Mouse (Mus musculus): ENCODE results near the gene Foxf1. TPM values are rescaled to one million over a fixed set of nuclear protein-coding genes. Genes with fewer than 3 reads are reported as not detected.

Gene Foxf1
- polyA plus RNA-seq, 1 experiment from 2014 or later: 1.8 TPM

DNA sequence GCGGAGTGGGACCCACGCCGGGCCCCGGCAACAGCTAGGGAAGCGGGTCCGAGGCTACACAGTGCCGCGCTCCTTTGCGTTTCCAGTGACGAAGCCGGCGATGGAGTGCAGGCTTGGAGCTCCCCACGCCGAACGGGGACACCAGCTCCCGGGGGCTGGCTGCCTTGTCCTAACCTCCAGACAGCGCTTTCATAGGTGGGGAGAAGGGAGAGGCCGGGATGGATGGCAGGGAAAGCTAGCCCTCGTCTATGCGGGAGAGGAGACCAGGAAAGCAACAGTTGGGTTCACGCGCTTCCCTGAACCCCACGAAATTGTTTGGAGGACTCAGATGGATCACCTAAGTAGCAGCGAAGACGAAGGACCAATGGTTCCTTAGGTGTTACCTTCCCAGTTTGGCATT, 30.9 kb downstream of the Foxf1 start:
- ATAC-seq: no peak

DNA sequence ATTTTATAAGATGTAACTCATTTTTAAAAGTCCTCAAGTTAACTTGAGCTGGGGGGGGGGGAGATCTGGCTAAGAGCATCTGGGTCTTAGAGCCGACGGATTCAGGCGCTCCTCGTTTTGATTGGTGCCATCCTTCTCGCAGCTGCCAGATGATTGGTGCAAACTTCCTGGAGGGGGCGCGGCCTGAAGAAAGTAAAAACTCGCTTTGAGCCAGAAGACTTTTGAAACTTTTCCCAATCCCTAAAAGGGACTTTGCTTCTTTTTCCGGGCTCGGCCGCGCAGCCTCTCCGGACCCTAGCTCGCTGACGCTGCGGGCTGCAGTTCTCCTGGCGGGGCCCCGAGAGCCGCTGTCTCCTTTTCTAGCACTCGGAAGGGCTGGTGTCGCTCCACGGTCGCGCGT, 31.8 kb downstream of the Foxf1 start, which contains the start of gene Foxc2:
Foxc2 (plus strand) TSS at position 224 of the 400 bp plus-strand sequence.
- TF ChIP-seq CTCF (IDR thresholded peaks at IDR 0.05): no peak
- ChIA-PET POLR2A (interaction anchor here (0.6 kb wide), 1 partner anchor 398 kb away, joined by 4 read pairs; no protein-coding TSS in a partner anchor), CTCF (interaction anchor here (1.0 to 1.7 kb wide), 4 partner anchors 10 to 115 kb away, joined by 3 to 4 read pairs (median 3); no protein-coding TSS in a partner anchor)
- DNase-seq (ENCODE audit: low read depth, low spot score) (no peak), ATAC-seq (peak; percentile 61)
- in situ Hi-C loops (cut with MboI; ENCODE audit: low pct_unique_long_range_greater_than_20kb): loop anchor here (5.0 kb wide), 1 partner anchor 96 kb away; no protein-coding TSS in a partner anchor
- H3K27me3 ChIP-seq: no peaks in the 10 kb centered on the region

More for the DNA sequence above, 30.9 kb downstream of the Foxf1 start:
- no peaks in the 10 kb centered on the region for H3K27me3 ChIP-seq
- DNase-seq (ENCODE audit: low read depth, low spot score): no peak
- no peak for TF ChIP-seq CTCF (IDR thresholded peaks at IDR 0.05)
- ChIA-PET POLR2A (interaction anchor here (0.6 kb wide), 1 partner anchor 399 kb away, joined by 4 read pairs; no protein-coding TSS in a partner anchor), CTCF (interaction anchor here (1.1 to 1.7 kb wide), 3 partner anchors 11 to 399 kb away, joined by 3 read pairs; no protein-coding TSS in a partner anchor)
- in situ Hi-C loops (cut with MboI; ENCODE audit: low pct_unique_long_range_greater_than_20kb): loop anchor here (5.0 kb wide), 1 partner anchor 97 kb away; no protein-coding TSS in a partner anchor

DNA sequence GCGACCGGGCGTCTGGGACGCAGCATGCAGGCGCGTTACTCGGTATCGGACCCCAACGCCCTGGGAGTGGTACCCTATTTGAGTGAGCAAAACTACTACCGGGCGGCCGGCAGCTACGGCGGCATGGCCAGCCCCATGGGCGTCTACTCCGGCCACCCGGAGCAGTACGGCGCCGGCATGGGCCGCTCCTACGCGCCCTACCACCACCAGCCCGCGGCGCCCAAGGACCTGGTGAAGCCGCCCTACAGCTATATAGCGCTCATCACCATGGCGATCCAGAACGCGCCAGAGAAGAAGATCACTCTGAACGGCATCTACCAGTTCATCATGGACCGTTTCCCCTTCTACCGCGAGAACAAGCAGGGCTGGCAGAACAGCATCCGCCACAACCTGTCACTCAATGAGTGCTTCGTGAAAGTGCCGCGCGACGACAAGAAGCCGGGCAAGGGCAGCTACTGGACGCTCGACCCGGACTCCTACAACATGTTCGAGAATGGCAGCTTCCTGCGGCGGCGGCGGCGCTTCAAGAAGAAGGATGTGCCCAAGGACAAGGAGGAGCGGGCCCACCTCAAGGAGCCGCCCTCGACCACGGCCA, 32.5 kb downstream of the Foxf1 start:
- ChIA-PET POLR2A (no interaction called here), CTCF (interaction anchor here (1.0 to 1.7 kb wide), 3 partner anchors 9 to 115 kb away, joined by 3 to 4 read pairs (median 3); no protein-coding TSS in a partner anchor)
- H3K27me3 ChIP-seq: no peaks in the 10 kb centered on the region
- peak; percentile 20 for ATAC-seq
- in situ Hi-C loops (cut with MboI; ENCODE audit: low pct_unique_long_range_greater_than_20kb): loop anchor here (5.0 kb wide), 1 partner anchor 96 kb away; no protein-coding TSS in a partner anchor
- no peak for DNase-seq (ENCODE audit: low read depth, low spot score)
- TF ChIP-seq CTCF (IDR thresholded peaks at IDR 0.05): no peak

DNA sequence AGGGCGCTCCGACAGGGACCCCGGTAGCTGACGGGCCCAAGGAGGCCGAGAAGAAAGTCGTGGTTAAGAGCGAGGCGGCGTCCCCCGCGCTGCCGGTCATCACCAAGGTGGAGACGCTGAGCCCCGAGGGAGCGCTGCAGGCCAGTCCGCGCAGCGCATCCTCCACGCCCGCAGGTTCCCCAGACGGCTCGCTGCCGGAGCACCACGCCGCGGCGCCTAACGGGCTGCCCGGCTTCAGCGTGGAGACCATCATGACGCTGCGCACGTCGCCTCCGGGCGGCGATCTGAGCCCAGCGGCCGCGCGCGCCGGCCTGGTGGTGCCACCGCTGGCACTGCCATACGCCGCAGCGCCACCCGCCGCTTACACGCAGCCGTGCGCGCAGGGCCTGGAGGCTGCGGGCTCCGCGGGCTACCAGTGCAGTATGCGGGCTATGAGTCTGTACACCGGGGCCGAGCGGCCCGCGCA, 33.0 kb downstream of the Foxf1 start:
- ATAC-seq: no peak
- in situ Hi-C loops (cut with MboI; ENCODE audit: low pct_unique_long_range_greater_than_20kb): loop anchor here (5.0 kb wide), 1 partner anchor 95 kb away; no protein-coding TSS in a partner anchor
- no peak for TF ChIP-seq CTCF (IDR thresholded peaks at IDR 0.05)
- POLR2A ChIA-PET: no interaction called here
- CTCF ChIA-PET: interaction anchor here (1.7 kb wide), 1 partner anchor 8 kb away, joined by 4 read pairs; no protein-coding TSS in a partner anchor
- H3K27me3 ChIP-seq: no peaks in the 10 kb centered on the region
- no peak for DNase-seq (ENCODE audit: low read depth, low spot score)

DNA sequence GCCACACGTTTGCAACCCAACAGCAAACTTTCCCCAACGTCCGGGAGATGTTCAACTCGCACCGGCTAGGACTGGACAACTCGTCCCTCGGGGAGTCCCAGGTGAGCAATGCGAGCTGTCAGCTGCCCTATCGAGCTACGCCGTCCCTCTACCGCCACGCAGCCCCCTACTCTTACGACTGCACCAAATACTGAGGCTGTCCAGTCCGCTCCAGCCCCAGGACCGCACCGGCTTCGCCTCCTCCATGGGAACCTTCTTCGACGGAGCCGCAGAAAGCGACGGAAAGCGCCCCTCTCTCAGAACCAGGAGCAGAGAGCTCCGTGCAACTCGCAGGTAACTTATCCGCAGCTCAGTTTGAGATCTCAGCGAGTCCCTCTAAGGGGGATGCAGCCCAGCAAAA, 33.7 kb downstream of the Foxf1 start:
- ChIA-PET POLR2A (no interaction called here), CTCF (no interaction called here)
- ATAC-seq (no peak), DNase-seq (ENCODE audit: low read depth, low spot score) (no peak)
- no peaks in the 10 kb centered on the region for H3K27me3 ChIP-seq
- no peak for TF ChIP-seq CTCF (IDR thresholded peaks at IDR 0.05)
- in situ Hi-C loops (cut with MboI; ENCODE audit: low pct_unique_long_range_greater_than_20kb): loop anchor here (5.0 kb wide), 1 partner anchor 94 kb away; no protein-coding TSS in a partner anchor

DNA sequence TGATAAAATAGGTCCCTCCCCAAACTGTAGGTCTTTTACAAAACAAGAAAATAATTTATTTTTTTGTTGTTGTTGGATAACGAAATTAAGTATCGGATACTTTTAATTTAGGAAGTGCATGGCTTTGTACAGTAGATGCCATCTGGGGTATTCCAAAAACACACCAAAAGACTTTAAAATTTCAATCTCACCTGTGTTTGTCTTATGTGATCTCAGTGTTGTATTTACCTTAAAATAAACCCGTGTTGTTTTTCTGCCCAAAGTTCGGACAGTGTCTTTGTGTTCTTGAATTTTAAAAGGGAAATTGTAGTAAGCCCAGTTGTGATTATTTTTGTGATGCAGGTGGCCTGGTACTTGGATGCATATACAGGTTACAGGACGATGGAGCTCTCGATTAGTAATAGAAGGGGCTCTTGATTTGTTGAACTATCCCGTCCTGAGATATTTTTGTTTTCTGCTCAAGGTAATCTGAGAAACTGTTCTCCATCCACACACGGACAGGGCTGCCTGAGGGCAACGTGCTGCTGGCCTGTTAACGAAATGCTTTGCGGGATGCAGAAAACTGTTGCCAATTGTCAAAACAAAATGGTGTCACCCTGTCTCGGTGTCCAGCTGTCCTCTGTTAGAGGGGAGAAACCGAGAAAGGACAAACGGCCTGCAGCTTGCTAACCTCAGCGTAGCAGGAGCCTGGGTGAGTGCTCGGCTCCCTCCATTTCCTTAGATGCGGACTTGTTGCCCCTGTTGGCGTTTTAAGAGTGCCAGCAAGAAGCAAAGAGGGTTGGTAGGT, 34.6 kb downstream of the Foxf1 start:
- DNase-seq (ENCODE audit: low read depth, low spot score): no peak
- TF ChIP-seq CTCF (IDR thresholded peaks at IDR 0.05): no peak
- ChIA-PET POLR2A (no interaction called here), CTCF (no interaction called here)
- no peaks in the 10 kb centered on the region for H3K27me3 ChIP-seq
- no peak for ATAC-seq
- in situ Hi-C loops (cut with MboI; ENCODE audit: low pct_unique_long_range_greater_than_20kb): loop anchor here (5.0 kb wide), 1 partner anchor 93 kb away; no protein-coding TSS in a partner anchor

DNA sequence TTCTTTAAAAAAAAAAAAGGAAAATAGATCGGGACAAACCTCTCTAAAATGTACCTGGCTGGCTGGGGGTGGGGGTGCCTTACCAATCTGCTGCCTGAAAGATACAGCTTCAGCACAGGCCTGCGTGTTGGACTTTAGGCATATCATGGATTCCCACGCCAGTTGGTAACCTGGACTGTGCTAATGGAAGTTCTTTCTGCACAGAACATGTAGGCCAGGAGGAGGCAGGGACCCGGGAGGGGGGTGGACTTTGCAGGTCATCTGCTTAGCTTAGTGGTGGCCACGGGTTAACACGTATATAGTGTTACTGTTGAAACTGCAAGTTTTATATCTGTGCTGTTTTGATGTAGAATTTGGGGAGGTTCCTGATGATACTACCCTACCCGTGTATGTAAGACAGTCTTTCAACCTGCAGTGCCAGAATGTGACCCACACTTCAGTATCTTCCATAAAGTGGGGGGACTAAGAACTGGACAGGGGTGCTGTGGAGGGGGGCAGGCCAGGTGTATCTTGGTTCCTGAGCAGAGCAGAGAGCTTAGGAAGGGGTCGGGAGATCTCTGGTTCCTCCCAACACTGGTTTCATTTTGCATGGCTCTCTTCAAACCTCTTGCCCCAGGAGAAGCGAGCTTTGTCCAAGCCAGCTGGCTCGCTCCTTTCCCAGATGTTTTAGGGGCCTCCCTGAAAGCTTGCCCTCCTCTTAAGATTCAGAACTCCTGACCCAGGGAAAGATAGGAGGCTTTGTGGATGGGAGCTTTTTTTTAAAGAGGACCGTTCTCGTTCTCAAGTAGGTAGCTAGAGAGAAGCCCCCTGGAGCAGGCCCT, 35.7 kb downstream of the Foxf1 start:
- POLR2A ChIA-PET: no interaction called here
- no peak for TF ChIP-seq CTCF (IDR thresholded peaks at IDR 0.05)
- ATAC-seq (no peak), DNase-seq (ENCODE audit: low read depth, low spot score) (no peak)
- CTCF ChIA-PET: interaction anchor here (0.6 kb wide), 1 partner anchor 60 kb away, joined by 3 read pairs; no protein-coding TSS in a partner anchor
- in situ Hi-C loops (cut with MboI; ENCODE audit: low pct_unique_long_range_greater_than_20kb): loop anchor here (5.0 kb wide), 1 partner anchor 92 kb away; no protein-coding TSS in a partner anchor
- no peaks in the 10 kb centered on the region for H3K27me3 ChIP-seq

DNA sequence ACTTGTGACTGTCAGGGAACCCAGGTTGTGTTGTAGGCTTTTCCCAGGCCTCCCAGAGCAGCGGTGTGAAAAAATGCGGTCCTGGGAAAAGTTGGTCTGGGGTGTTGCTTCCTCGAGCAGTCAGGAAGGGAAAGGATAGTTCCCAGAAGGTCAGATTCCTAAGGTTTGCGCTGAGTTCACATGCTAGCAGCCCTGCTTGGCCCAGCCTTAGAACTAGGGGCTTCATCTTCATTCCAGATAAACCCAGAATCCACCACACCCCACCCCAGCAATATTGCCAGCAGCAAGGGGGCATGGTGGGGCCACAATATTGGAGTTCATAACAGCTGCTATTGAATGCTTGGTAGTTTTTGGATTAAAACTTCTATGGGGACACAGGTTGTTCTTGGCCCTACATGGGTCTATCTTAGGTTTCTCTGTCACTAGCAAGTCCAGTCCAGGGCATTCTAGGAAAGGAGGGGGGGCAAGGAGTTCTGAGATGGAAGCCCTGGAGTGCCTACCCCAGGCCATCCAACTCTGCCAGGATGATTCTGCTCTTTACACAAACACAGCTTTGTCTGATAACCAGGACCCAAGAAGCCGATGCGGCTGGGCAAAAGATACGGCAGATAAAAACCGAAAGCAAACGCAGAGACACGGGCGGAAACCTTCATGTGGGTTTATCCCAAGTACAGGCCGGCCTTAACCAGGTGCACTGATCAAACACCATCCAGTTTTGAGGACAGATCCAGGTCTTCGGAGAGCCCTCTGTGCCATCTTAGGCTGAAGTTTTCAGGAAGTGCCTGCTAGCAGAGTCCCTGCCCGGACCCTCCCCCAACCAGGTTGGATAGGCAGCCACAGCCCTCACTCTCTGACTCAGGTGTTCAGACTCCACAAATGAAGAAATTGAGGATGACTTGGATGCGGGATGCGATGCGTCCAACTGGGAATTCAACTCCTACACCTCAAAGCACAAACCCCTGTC, 36.6 kb downstream of the Foxf1 start:
- TF ChIP-seq CTCF (IDR thresholded peaks at IDR 0.05): no peak
- POLR2A ChIA-PET: no interaction called here
- no peaks in the 10 kb centered on the region for H3K27me3 ChIP-seq
- in situ Hi-C loops (cut with MboI; ENCODE audit: low pct_unique_long_range_greater_than_20kb): no loop called here
- CTCF ChIA-PET: interaction anchor here (0.6 kb wide), 1 partner anchor 60 kb away, joined by 3 read pairs; no protein-coding TSS in a partner anchor
- no peak for DNase-seq (ENCODE audit: low read depth, low spot score)
- ATAC-seq: no peak

DNA sequence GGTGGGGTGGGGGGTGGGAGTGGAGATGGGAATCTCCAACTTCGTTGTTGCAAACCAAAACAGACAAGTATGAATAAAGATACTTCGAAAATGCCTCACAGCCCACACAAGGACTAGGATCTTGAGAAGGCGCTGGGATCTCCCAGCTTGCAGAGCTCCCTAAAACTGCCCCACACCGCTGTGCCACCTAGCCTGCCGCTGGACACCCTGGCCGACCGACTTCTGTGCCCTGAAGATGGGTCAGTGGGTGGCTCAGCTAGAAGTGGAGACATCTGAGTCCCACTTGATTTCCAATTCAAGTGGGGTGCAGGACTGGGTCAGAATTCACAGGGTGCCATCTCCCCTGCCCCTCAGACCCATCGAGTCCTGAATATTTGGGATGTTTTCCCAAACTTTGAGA, 37.5 kb downstream of the Foxf1 start:
- POLR2A ChIA-PET: no interaction called here
- in situ Hi-C loops (cut with MboI; ENCODE audit: low pct_unique_long_range_greater_than_20kb): no loop called here
- CTCF ChIA-PET: no interaction called here

More for the DNA sequence above, 37.5 kb downstream of the Foxf1 start:
- no peak for DNase-seq (ENCODE audit: low read depth, low spot score)
- no peak for ATAC-seq
- no peak for TF ChIP-seq CTCF (IDR thresholded peaks at IDR 0.05)
- no peaks in the 10 kb centered on the region for H3K27me3 ChIP-seq

Data from Patski (cell line).